Mouse (Mus musculus) lung, postnatal 36 days (tissue): ENCODE data around the gene 1700092M07Rik.

Experiments used
- DNase-seq: peaks from one replicate; pipeline ENCODE4 v3.0.0; 2022; ENCODE audit warnings: mixed read lengths

1700092M07Rik gene

DNA sequence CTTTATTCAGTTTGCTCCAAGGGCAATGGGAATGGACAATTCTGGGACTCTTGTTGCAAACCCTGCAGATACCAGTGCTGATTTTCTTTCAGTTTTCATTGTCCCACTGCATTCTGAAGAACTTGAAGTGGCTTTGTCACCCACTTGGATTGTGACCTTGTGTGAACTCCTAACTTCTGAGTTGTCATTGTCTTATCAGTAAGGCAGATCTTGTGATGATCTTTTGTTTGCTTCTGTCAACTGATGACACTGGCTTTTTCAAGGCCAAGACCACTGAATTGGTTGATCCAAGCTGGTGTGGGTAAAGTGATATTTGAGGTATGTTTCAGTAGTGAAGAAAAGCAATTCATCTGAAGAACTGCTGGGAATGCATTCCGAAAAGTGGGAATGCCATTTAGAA is 4.9 kb downstream of the 1700092M07Rik start:
- DNase-seq = no peak

DNA sequence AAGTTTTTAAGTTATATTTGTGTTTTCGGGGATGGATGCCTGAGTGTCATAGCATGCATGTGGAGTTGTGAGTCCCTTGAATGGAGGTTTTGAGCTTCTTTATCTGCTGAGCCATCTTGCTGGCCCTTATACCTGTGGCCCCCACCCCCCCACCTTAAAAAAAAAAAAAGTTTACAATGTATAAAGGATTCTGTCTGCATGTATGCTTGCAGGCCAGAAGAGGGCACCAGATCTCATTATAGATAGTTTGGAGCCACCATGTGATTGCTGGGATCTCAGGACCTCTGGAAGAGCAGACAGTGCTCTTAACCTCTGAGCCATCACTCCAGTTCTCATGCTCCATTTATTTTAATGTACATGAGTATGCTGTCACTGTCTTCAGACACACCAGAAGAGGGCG is 6.8 kb downstream of the 1700092M07Rik start:
- DNase-seq = no peak

DNA sequence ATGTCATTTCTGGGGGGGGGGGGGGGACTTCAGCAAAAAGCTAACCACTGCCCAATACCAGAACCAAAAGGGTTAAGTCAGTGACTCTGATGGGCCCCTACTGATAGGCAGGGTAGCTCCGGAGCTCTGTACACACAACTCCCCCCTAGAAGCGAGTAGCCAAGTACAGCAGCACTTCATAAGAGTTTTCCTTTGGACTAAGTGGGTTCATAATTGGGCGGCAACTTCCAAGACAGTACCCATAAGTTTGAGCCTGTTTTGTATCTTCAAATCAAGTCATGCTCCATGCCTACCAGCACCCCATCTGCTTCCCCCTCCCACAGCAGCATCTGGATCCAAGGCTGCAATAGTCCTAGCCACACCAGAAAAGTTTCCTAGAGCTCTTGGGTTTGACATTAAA is 15.1 kb downstream of the 1700092M07Rik start:
- no peak for DNase-seq

GRCm38 (mm10) chr19:8756635-8757387 is 16.3 kb downstream of the 1700092M07Rik start, which contains the start of gene Nxf1:
Gene Nxf1 (plus strand): TSS chr19:8757073.
- peak; percentile 93 for DNase-seq

- DNase-seq = no peak
Observed at GRCm38 (mm10) chr19:8757471-8757998, 17.0 kb downstream of the 1700092M07Rik start.

DNA sequence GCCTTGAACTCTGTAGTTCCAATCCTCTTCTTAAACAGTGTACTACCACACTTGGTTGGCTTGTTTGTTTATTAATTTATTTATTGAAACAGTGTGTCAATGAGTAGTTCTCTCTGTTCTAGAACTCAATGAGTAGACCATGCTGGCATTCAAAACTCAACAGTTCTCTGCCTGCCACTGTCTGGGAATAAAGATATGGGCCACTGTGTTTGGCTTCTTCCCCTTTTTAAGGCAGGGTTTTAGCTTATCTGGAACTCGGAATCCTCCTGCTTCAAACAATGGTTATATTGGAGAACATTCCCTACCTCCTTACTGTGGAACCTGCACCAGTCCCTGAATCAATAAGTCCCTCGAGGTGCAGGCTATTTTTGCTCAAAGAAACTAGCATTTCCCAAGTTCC is 18.4 kb downstream of the 1700092M07Rik start:
- DNase-seq = no peak

- peak; percentile 14 for DNase-seq
Observed at GRCm38 (mm10) chr19:8760757-8761156, 20.2 kb downstream of the 1700092M07Rik start.

- DNase-seq = no peak
Observed at GRCm38 (mm10) chr19:8763276-8763675, 22.8 kb downstream of the 1700092M07Rik start.

DNA sequence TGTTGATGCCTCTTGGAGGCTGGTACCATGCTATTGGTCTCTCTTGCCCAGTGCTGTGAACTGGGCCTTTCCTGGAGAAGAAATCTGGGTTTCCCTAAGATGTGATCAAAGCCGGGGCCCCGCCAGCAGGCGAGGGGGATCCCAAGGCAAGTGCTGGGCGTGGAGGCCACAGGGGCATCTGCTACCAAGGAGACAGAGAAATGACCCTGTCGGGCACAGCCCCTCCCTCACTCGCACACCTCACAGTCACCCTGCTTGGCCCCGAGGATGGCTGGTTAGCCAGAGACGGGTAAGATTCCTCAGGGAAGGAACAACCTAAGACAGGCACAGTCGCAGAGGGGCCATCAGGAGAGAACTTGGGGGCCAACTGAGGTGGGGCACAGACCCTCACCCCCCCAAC is 25.0 kb downstream of the 1700092M07Rik start:
- DNase-seq = no peak

DNA sequence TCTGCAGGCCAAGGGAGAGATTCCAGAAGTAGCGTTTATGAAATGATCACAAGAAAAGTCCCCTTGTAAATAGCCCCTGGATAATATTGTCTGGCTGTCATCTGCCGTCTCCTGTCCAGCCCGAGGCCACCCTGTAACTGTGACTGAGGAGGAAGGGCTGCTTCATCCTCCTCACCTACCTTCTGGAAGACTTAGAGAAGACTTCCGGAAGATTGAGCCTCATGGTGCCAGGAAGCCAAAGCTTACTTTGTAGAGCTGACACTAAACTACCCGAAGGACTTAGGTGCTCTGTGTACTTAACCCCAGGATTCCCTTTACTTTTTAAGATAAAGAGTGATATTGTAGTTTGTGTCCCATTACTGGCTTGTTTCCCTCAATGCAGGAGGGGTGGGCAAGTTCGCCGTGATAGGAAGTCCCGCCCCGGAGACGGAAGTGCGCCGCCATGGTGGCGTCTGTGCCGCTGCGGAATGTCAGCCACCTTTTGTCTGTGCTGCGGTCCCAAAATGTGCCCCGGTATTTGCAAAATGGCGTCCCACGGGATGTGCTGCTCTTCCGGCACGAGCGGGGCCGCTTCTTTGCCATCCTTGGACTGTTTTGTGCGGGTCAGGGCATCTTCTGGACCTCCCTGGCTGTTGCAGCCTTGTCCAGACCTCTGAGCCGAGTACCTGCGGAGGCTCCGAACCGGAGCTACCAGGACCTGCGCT is 30.2 kb downstream of the 1700092M07Rik start, which contains the start of gene Tmem223:
TSS of gene Tmem223 (plus strand) at position 430 of the 704 bp plus-strand sequence.
- DNase-seq = peak; percentile 87

GRCm38 (mm10) chr19:8772996-8773395 is 32.5 kb downstream of the 1700092M07Rik start:
- DNase-seq = no peak

DNA sequence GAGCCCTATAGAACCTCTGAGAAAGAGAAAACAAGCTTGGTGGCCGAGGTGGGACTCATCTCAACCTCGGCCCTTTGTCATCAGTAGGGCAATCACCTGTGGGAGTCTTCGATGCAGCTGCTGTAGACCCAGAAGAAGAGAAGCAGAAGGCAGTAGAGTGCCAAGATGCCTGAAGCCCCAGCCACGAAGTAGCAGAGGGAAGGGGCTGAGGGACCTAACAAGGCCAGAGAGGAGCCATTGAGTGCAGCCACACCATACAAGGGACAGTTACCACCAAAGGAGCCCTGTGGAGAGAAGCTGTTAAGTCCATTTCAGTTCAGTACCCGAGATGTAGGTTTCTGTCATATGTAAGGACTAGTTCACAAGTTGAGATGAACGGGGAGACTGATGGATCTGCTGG is 32.9 kb downstream of the 1700092M07Rik start:
- DNase-seq = no peak

DNA sequence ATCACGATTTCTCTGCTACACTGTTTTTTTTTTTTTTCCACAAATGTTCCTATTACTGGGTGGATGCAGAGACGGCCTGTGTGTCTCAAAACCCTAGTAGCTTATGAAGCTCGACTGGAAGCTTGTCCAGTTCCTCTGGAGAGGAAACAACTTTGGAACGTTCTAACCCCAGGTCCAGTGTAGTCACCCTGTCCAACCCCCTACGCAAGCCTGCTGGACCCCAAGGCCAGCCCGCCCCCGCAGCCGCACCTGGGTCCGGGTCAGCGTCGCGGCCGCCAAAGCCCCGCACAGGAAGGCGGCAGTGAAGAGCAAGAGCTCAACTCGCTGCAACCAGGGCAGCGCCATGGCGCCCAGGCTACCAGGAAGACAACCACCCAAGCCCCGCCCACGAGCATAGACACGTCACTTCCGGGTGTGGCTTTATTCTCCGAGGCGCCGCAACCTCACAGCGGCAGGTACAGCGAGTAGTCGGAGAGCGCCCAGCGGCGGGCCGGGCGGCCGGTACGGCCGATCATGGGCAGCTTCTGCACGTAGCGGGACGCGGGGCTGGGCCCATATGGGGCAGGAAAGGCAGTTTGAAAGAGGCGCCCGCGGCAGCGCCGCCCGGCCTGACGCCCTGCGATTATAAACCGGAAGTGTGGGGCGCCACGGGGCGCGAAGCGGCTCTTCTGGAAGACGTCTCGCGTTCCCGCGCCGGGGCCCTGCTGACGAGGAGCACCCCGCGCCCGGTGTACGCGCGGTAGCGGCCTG is 33.7 kb downstream of the 1700092M07Rik start, which contains the start of gene Tmem179b:
TSS of gene Tmem179b (minus strand) at position 382 of the 750 bp plus-strand sequence.
- peak; percentile 97 for DNase-seq

GRCm38 (mm10) chr19:8774951-8775421 is 34.5 kb downstream of the 1700092M07Rik start:
- no peak for DNase-seq

- DNase-seq = peak; percentile 99
Observed at GRCm38 (mm10) chr19:8786008-8786781, 45.7 kb downstream of the 1700092M07Rik start, which contains the start of gene Taf6l. Gene Taf6l (minus strand): TSS chr19:8786417.

DNA sequence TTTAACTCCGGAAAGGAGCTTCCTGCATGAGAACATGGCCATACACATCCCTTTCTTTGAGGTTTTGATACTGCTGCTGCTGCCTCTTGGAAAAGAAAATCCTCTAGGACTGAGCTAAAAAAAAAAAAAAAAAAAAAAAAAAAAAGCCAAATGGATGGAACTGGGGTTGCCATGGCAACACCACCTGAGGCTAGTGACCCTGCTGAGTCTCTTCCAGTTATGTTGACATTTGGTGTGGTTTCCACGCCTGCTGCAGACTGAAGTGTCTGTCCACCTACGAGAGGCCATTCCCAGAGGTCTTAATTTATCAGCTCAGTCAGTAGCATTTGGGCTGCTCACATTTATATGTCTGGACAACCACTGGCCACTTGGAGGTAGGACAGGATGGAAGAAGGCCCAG is 48.0 kb downstream of the 1700092M07Rik start:
- DNase-seq = no peak

GRCm38 (mm10) chr19:8789171-8789570 is 48.7 kb downstream of the 1700092M07Rik start:
- DNase-seq = no peak

GRCm38 (mm10) chr19:8790171-8790570 is 49.7 kb downstream of the 1700092M07Rik start:
- DNase-seq = no peak
